Mouse (Mus musculus) kidney, embryonic 14.5 days (tissue): ENCODE measurements at regions not wholly inside any gene's neighbourhood (a gene's known extent, or its start where the extent isn't known, plus 50 kb on each side); places are given as distances from the start of the nearest gene placed in this dataset.
A peak's percentile ranks its signal among the peaks of the same experiment; 100 is the strongest.

Experiments used
- ATAC-seq: fragments of 200-750 bp; cut with Nextera tagmentation; 2 replicates; pipeline ENCODE4 v1.8.0; 2017; ENCODE audit warnings: moderate number of reproducible peaks, mild to moderate bottlenecking, moderate TSS enrichment, moderate library complexity; ENCODE audit not compliant: low FRiP score, low TSS enrichment
- H3K27ac ChIP-seq: fragments of 300-500 bp; sonication (generic); 2 replicates; pipeline ENCODE4 v1.5.1; 2014; ENCODE audit warnings: low read depth, mild to moderate bottlenecking, low read length, moderate library complexity, mixed read lengths
- H3K27me3 ChIP-seq: fragments of 300-500 bp; sonication (generic); 2 replicates; pipeline ENCODE4 v1.6.1; 2014; ENCODE audit warnings: mild to moderate bottlenecking, low read length; ENCODE audit not compliant: control insufficient read depth, insufficient read depth
- H3K36me3 ChIP-seq: fragments of 300-500 bp; sonication (generic); 2 replicates; pipeline ENCODE4 v1.6.1; 2014; ENCODE audit warnings: low read length, mixed read lengths; ENCODE audit not compliant: control insufficient read depth, insufficient read depth
- H3K4me1 ChIP-seq: fragments of 300-500 bp; sonication (generic); 2 replicates; pipeline ENCODE4 v1.6.1; 2014; ENCODE audit warnings: low read length, mixed read lengths; ENCODE audit not compliant: control insufficient read depth, insufficient read depth
- H3K4me2 ChIP-seq: fragments of 300-500 bp; sonication (generic); replicated peaks from 2 replicates; pipeline ENCODE4 v1.6.1; 2014; ENCODE audit warnings: low read depth, mild to moderate bottlenecking, low read length
- H3K4me3 ChIP-seq: fragments of 300-500 bp; sonication (generic); 2 replicates; pipeline ENCODE4 v1.5.1; 2014; ENCODE audit warnings: mild to moderate bottlenecking, low read length
- H3K9ac ChIP-seq: fragments of 300-500 bp; sonication (generic); 2 replicates; pipeline ENCODE4 v1.6.1; 2014; ENCODE audit warnings: low read depth, mild to moderate bottlenecking, low read length, moderate library complexity
- H3K9me3 ChIP-seq: fragments of 300-500 bp; sonication (generic); 2 replicates; pipeline ENCODE4 v1.6.1; 2016; ENCODE audit warnings: low read length; ENCODE audit not compliant: control insufficient read depth
- WGBS: fragments of 180-500 bp; shearing (Covaris S2); extraction: QIAGEN DNeasy Blood & Tissue Kit; methylation state at CpG from one replicate; pipeline ENCODE4 v1.1.7; 2014; 5-methylcytosine and 5-hydroxymethylcytosine counted together

- no peak for ATAC-seq
- Histone ChIP-seq H3K4me2 (no peak overlapping the region), H3K27me3 (no peaks in the 10 kb centered on the region), H3K36me3 (no peaks in the 10 kb centered on the region), H3K4me1 (no peaks in the 10 kb centered on the region), H3K9ac (no peak overlapping the region), H3K4me3 (no peak overlapping the region), H3K27ac (no peak overlapping the region), H3K9me3 (no peaks in the 10 kb centered on the region)
- WGBS, result 84% methylated on average over 4 of the region's 4 CpGs
These were observed 493.8 kb upstream of the Alcam start for GRCm38 (mm10) chr16:52947679-52948078.

- WGBS, result 71% methylated on average over 1 of the region's 1 CpGs
- no peak for ATAC-seq
- H3K4me1 ChIP-seq, result no peaks in the 10 kb centered on the region
These were observed 480.9 kb upstream of the Alcam start for GRCm38 (mm10) chr16:52934749-52935148.

GRCm38 (mm10) chr16:52931978-52932377, 478.1 kb upstream of the Alcam start:
- Histone ChIP-seq H3K9me3 (no peaks in the 10 kb centered on the region), H3K27me3 (no peaks in the 10 kb centered on the region)
- 89% methylated on average over 3 of the region's 3 CpGs for WGBS

More at GRCm38 (mm10) chr16:52934749-52935148, 480.9 kb upstream of the Alcam start:
- H3K27ac ChIP-seq, result no peak overlapping the region
- H3K4me3 ChIP-seq, result no peak overlapping the region
- no peaks in the 10 kb centered on the region for H3K36me3 ChIP-seq
- H3K9ac ChIP-seq, result no peak overlapping the region
- H3K27me3 ChIP-seq, result no peaks in the 10 kb centered on the region
- no peak overlapping the region for H3K4me2 ChIP-seq
- no peaks in the 10 kb centered on the region for H3K9me3 ChIP-seq

GRCm38 (mm10) chr16:52892467-52893255, 438.8 kb upstream of the Alcam start:
- Histone ChIP-seq H3K9me3 (no peaks in the 10 kb centered on the region), H3K4me1 (no peaks in the 10 kb centered on the region), H3K36me3 (no peaks in the 10 kb centered on the region), H3K27ac (no peak overlapping the region), H3K4me3 (no peak overlapping the region), H3K4me2 (0 out of 2 replicates have a peak overlapping the region, but pooled peaks have one; percentile 2), H3K9ac (no peak overlapping the region), H3K27me3 (no peaks in the 10 kb centered on the region)
- ATAC-seq, result peak; percentile 98
- 59% methylated on average over 14 of the region's 14 CpGs for WGBS

More at GRCm38 (mm10) chr16:52931978-52932377, 478.1 kb upstream of the Alcam start:
- Histone ChIP-seq H3K36me3 (no peaks in the 10 kb centered on the region), H3K4me3 (no peak overlapping the region), H3K4me2 (no peak overlapping the region), H3K27ac (no peak overlapping the region), H3K9ac (no peak overlapping the region), H3K4me1 (no peaks in the 10 kb centered on the region)
- no peak for ATAC-seq

GRCm38 (mm10) chr16:52879463-52880114, 425.7 kb upstream of the Alcam start:
- Histone ChIP-seq H3K4me2 (no peak overlapping the region), H3K27ac (no peak overlapping the region), H3K27me3 (no peaks in the 10 kb centered on the region), H3K4me1 (no peaks in the 10 kb centered on the region), H3K9ac (no peak overlapping the region), H3K36me3 (no peaks in the 10 kb centered on the region), H3K9me3 (no peaks in the 10 kb centered on the region), H3K4me3 (no peak overlapping the region)
- ATAC-seq, result no peak
- 83% methylated on average over 4 of the region's 4 CpGs for WGBS

- no peaks in the 10 kb centered on the region for H3K9me3 ChIP-seq
- no peaks in the 10 kb centered on the region for H3K27me3 ChIP-seq
- no peaks in the 10 kb centered on the region for H3K4me1 ChIP-seq
- H3K27ac ChIP-seq, result no peak overlapping the region
- no peak overlapping the region for H3K4me3 ChIP-seq
- ATAC-seq, result no peak
- no peaks in the 10 kb centered on the region for H3K36me3 ChIP-seq
- 81% methylated on average over 6 of the region's 6 CpGs for WGBS
- H3K9ac ChIP-seq, result no peak overlapping the region
- H3K4me2 ChIP-seq, result no peak overlapping the region
These were observed 414.0 kb upstream of the Alcam start for GRCm38 (mm10) chr16:52867833-52868232.

GRCm38 (mm10) chr16:52863554-52863953, 409.7 kb upstream of the Alcam start:
- no peaks in the 10 kb centered on the region for H3K36me3 ChIP-seq
- H3K4me1 ChIP-seq, result no peaks in the 10 kb centered on the region
- H3K4me3 ChIP-seq, result no peak overlapping the region
- no peaks in the 10 kb centered on the region for H3K9me3 ChIP-seq
- H3K4me2 ChIP-seq, result no peak overlapping the region
- H3K27ac ChIP-seq, result no peak overlapping the region
- H3K27me3 ChIP-seq, result no peaks in the 10 kb centered on the region
- H3K9ac ChIP-seq, result no peak overlapping the region
- WGBS, result 75% methylated on average over 1 of the region's 1 CpGs
- ATAC-seq, result no peak

- H3K9me3 ChIP-seq, result no peaks in the 10 kb centered on the region
- no peak overlapping the region for H3K9ac ChIP-seq
- H3K4me1 ChIP-seq, result no peaks in the 10 kb centered on the region
- ATAC-seq, result peak; percentile 87
- no peaks in the 10 kb centered on the region for H3K27me3 ChIP-seq
- H3K4me3 ChIP-seq, result no peak overlapping the region
- no peaks in the 10 kb centered on the region for H3K36me3 ChIP-seq
- 47% methylated on average over 6 of the region's 6 CpGs for WGBS
- no peak overlapping the region for H3K27ac ChIP-seq
- H3K4me2 ChIP-seq, result no peak overlapping the region
These were observed 407.4 kb upstream of the Alcam start for GRCm38 (mm10) chr16:52861263-52861662.
